Mouse (Mus musculus): ENCODE measurements around the gene Wnt11.

Gene Wnt11

DNA sequence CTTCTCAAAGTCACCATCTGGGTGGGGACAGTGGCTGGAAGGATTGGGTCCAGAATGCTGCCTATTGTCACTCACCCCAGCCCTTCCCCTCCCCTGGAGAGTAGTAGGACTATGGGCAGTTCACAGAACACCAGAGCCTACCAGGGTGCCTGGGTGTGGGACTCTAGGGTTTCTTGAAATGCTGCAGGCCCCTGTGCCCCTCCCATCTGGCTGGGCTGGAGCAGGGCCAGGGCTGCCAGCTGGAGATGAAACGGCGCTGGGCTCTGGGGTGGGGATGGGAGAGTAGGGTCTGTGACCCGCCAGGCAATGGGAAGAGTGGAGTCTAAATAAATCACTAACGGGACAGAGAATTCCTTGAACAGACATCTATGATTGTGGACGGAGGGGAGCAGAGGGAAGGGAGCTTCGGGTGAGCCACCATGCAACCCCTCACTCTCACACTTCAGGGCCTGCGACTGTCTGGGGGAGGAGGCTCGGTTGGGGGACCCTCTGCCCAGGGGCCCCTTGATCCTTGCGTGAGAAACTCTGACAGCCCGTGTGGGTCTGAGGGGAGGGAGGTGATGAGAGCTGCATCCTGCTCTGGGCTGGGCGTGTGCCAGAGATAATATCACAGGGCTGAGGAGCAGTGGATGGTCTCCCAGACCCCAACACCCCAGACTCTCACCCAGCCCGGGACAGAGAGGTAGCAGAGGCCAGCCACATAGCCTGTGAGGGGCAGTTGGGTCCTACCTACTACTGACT is 32.3 kb downstream of the Wnt11 start:
- DNase-seq (ENCODE audit: low spot score in 2 of 2) = no peak

DNA sequence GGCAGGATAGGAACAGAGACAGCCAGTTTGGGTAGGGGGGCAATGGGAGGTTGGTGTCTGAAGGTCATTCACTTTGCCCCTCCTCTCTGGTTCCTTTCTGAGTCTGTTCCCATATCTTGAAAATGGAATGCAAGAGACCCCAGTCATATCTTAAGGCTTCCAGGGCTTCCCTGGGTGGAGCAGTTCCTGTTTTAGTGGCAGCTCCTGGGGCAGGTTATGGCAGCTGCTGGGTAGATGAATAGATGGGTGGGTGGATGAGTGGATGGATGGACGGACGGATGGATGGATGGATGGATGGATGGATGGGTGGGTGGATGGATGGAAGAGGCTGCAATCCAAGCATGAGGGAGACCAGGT is 32.9 kb downstream of the Wnt11 start:
- DNase-seq (ENCODE audit: low spot score in 2 of 2) = no peak

DNA sequence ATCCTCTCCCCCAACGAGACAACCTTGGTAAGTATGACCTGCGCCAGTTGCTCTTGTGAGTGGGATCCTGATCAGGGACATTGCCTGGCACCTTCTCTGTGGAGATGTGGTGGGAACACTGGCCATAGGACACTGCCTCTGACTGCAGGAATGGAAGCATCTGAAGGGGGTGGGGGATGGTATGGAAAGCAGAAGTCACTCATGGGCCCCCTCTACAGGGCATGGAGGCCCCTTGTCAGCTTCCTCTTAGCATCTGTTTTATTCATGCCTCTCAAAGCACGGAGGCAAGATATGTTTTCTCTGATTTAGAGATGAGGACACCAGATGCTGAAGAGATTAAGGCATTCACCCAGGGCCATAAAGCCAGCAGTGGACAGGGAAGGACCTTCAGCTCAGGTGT is 34.2 kb downstream of the Wnt11 start:
- no peak for DNase-seq (ENCODE audit: low spot score in 2 of 2)

DNA sequence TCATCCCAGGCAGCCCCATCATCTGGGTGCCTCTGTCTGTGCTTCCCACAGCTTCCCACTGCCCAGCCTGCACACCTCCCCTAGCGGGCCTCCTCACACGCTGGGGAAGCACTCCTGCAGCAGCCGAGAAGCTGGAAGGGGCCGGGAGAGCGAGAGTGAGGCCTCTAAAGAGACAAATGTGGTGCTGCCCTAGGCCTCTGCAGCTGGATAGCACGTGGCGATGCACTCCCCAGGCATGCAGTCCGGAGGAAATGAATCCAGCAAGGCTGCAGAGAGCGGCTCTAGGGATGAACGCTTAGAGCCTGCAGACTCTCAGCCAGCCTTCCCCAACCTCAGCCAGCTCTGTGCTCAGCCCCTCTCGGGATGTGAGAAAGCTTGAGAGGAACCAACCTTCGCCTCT is 35.9 kb downstream of the Wnt11 start:
- no peak for DNase-seq (ENCODE audit: low spot score in 2 of 2)

DNA sequence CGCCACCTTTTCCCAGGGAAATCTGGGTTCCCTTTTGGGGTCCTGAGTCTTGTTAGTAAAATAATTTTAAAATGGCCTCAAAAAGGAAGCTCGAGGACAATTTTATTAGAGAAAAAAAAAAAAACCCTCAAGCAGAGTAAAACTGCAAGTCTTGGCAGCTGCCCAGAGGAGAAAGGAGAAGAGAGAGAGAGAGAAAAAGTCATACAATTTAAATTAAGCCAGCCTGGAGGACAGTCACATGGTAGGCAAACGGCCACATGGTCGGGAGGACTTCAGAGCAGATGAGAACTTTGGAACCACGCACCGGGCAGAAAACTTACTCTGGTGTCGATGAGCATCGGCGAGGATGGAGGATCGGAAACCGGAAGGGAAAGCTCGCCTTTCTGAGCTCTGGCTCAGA is 37.0 kb downstream of the Wnt11 start:
- DNase-seq (ENCODE audit: low spot score in 2 of 2) = no peak

DNA sequence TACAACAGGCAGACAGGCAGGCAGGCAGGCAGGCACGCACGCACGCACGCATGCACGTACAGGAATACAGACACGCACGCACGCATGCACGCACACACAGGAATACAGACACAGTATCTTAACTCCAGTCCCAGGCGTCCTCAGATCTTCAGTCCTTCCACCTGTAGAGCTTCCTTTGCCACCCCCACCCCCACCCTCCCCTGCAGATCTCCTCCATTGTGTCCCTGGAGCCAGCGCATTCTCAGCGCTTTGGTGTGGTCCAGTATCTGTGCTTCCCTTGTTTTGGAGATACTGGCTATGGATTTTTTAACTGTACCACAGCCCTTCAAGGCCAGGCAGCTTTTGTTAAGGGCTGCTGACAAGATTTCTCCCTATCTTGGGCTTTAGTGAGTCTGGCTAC is 38.4 kb downstream of the Wnt11 start:
- DNase-seq (ENCODE audit: low spot score in 2 of 2) = no peak

DNA sequence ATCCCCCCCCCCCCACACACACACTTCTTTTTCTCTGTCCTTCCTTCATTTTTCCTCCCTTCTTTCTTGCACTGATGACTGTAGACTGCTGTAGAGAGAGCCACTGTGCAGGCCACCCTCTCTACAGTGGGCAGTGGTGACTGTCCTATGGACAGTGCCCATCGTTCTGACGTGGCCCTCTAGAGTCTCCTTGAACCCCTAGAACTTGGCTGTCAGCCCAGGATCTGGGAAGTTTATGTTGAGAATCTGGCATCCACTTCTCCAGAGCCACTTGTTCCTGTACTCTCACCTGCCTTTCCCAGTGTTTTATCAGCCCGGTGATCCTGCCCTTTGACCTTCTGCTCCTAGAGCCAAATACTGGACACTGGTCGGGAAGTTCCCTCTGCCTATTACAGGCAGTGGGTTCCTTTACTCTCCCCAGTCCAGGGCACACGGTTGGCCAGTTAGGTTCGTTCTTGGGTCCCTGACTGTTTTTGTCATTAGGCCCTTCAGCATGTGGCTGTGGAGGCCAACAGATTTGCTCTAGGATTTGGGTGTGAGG is 39.6 kb downstream of the Wnt11 start:
- no peak for DNase-seq (ENCODE audit: low spot score in 2 of 2)

DNA sequence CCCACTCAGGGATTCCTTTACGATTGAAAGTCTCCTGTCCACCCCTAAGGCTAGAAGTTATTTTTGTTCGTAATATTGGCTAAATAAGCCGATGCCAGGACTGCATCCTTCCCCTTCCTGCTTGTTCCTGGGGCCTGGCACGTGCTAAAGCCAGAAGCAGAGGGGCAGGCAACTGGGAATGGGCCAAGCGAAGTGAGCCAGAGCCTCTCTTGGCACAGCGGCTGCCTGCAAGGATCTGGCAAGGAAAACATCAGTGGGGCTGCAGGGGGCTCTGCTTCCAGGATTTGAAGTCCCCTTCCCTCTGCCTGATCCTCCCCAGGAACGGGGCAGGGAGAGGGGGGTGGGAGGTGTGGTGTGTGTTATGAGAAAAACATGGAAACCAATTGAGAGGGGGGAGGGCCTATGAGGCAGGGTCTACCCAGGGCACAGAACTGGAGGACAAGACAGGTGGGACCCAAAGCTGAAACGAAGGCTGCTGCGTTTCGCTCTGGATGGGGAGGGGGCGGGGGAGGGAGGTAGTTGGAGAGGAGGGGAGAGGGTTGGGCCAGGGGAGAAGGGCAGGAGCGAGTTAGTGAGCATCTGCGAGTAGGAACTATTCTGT is 40.6 kb downstream of the Wnt11 start:
- no peak for DNase-seq (ENCODE audit: low spot score in 2 of 2)

DNA sequence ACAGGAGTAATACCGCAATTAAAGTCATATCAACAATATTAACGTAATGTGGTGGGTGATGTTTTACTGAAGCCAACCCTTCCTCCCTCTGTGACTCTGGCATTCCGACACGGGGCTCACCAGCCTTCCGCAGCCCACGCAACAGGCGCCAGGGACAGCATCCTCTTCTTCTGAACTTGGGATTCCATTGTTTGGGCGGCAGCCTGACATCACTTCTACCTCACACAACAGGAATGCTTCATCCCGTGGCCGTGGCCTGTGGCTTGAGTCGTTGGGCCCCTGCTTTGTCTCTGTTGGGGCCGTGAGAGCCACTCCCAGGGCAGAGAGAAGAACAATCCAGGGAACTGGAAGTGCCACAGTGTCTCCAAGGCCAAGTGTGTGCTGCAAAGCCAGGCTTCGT is 41.2 kb downstream of the Wnt11 start:
- no peak for DNase-seq (ENCODE audit: low spot score in 2 of 2)

DNA sequence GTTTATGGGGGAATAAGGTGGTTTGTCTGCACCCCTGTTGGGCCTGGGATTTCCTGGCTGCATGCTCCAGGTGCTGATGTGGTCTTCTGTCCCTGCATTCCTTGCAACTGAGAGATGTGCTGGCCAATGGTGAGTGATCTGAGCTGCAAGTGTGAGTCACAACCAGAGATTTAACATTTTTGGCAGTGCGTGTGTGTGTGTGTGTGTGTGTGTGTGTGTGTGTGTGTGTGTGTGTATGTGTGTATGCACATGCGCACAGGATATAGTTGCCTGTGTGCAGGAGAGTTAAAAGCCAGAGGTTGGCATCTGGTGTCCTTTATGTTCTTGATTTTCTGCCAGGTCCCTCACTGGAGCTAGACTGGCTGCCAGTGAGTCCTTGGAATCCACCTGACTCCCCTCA is 44.3 kb downstream of the Wnt11 start:
- DNase-seq (ENCODE audit: low spot score in 2 of 2) = no peak

DNA sequence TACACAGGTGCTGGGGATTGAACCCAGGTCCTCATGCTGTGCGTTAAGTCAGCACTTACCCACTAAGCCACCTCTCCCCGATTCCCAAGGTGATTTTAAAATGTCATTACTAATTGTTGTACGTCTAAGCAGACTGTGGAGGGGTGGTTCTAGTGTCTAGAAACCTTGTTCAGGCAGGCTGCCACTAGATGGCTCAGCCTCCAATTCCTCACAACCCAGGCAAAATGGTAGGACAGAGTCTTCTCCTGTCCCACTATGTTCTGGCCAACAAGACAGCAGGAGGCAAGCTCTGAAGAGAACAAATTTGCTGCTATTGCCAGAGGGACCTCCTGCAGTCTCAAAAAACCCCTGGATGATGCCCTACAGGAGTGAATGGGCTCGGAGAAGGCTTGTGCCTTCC is 47.0 kb downstream of the Wnt11 start:
- no peak for DNase-seq (ENCODE audit: low spot score in 2 of 2)

DNA sequence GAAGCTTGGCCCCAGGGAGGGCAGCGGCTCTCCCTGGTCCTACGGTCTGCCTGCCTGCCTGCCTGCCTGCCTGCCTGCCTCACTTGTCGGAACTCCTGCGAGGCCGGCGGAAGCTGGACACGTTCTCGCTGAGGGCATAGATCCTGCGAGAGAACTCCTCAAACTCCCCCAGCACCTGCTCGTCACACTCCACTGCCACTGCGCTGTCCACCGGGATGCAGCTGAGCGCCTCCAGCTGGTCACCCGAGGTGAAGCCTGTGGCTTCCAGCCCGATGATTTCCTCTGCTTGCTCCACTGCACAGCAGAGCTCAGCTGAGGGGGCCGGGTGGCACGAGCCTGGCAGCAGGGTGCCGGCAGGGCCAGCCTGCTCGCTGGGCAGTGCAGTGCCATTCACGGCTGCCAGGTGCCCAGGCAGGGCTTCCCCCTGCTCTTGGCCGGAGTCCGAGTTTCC is 52.9 kb downstream of the Wnt11 start:
- DNase-seq (ENCODE audit: low spot score in 2 of 2) = no peak

DNA sequence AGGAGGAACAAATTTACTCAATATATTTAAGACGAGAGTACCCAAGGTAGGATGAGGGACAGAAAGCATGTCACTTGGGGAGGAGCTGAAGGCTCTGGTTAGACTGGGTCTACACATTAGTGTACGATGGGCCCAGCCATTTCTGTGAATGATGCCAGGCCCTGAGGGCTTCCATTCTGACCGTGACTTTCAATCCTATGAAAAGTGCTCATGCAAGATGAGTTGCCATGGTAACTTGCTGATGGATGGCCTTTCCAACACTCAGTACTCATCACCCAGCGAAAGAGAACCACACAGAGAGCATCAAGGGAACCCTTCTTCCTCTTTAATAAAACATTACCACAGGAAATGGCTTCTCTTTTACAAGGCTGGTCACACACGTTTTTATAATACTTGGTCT is 53.9 kb downstream of the Wnt11 start:
- no peak for DNase-seq (ENCODE audit: low spot score in 2 of 2)

DNA sequence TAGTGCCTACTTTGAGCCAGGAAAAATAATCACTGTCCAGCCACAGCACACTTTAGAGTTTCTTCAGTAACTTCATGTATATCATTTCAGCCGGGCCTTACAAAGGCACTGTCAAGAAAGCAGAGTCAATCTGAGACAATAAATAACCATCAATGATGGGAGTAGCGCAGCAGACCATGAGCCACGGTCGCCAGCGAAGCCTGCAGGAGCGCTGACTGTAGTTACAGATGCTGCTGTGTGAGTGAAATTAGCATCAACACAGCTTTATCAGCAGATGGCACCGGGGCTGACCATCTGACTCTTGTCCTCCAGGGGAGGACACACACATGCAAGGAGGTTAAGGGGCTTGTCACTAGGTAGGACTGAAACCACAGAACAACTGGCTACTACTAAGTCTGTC is 54.3 kb downstream of the Wnt11 start:
- no peak for DNase-seq (ENCODE audit: low spot score in 2 of 2)

DNA sequence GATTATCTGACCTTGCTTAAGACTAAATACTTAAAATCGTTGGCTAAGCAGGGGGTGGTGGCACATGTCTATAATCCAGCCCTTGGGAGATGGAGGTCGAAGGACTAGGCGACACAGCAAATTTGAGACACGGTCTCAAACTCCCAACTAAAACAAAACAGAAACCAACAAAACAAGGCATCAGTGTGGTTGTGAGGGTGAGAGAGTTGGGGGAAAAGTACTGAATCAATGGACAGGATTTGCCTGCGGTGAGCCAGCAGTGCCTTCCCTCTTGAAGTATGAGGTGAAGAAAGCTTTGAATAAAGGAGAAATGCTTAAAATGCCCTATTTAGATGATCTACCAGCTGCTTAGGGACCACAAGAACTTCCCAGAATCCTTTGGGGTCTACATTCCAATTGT is 58.2 kb downstream of the Wnt11 start:
- DNase-seq (ENCODE audit: low spot score in 2 of 2) = no peak

DNA sequence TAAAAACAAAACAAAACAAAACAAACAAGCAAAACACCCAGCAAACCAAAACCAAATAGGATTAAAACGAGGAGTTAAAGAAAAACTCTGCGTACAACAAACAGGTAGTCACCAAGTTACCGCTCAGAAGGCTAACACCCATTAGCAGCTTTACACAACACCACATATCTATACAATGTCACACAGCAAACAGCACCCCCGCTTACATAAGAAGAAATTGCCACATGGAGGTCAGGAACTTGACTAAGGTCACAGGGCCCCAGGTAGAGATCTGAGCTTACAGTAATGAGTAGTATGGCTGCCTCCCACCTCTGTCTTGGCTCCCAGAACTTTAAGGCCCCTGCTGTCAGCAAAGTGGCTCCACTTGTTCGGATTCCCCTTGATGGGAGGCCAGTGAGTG is 59.4 kb downstream of the Wnt11 start:
- DNase-seq (ENCODE audit: low spot score in 2 of 2) = no peak

DNA sequence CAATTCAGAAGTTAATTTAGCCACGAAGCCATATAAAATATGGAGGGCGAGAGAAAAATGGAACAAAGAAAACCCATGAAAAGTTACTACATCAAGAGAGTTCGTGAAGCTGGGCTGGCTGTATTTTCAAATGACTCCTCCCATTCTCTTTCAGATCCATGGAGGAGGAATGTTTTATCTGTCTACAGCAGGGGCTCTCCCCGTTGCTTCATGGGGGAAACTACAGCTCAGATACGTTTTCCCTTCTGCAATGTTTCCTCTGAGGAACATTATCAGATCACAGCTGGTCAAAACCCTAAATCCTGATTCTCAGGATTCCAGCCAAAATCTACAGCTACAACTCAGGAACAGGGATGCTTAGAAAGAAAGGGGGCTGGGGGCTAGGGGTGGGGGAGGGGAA is 59.9 kb downstream of the Wnt11 start:
- no peak for DNase-seq (ENCODE audit: low spot score in 2 of 2)

DNA sequence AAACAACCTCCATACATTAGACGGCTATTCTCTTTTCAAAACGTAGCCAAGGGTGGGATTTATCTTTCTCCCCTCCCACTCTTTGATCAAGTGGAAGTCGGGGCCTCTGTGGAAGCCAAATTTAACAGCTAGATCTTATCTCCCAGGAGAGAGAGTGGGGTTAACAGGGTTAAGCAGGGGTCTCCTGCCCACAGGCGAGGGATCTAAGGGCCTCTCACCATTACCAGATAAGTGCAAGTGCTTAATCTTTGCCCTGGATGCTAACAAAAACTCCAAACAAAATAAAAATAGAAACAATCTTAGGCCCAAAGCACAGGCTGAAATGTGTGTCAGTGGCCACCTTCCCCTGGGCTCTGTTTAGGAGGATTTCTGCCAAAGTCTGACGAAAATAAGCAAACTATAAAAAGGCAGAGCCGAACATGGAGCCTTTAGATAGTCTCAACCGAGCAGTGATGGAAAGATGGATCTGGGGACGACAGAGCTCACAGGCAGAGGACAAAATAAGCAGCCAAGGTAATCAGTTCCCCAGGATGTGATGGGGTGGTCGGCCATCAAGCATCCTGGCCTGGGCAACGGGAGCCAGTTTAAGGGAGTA is 60.7 kb downstream of the Wnt11 start:
- no peak for DNase-seq (ENCODE audit: low spot score in 2 of 2)

DNA sequence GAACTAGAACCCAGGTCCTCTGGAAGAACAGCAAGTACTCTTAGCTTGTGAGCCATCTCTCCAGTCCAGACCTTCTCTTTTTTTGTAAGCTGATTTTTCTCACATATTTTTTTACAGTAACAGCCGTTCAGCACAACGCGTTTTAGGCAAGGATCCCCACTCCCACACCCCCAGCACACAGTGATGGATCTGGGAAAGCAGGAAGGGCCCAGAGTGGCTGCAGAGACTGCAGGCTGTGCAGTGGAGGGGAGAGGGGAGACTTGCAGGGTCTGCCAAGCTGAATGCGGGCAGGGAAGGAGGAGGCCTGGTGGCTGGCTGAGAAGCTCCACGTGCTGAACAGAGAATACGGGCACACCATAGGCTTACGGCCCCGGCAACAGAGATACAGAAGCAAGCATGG is 62.4 kb downstream of the Wnt11 start:
- no peak for DNase-seq (ENCODE audit: low spot score in 2 of 2)

DNA sequence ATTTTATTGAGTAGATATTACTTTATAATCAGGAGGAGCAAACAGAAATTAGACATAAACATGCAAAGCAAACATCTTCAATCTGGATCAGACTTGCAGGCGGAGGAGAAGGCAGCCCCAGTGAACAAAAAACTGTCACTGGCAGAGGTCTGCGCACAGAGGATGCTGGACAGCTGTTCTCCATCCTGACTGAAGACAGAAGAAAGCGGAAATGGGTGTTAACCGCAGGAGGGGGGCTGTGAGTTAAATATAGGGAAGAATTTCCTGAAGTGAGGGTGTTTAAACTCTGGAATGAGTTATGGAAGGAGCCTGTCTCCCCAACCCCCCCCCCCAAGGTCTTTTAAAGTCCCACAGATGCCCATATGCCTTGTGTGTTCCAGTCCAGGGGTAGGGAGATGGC is 64.9 kb downstream of the Wnt11 start:
- no peak for DNase-seq (ENCODE audit: low spot score in 2 of 2)

DNA sequence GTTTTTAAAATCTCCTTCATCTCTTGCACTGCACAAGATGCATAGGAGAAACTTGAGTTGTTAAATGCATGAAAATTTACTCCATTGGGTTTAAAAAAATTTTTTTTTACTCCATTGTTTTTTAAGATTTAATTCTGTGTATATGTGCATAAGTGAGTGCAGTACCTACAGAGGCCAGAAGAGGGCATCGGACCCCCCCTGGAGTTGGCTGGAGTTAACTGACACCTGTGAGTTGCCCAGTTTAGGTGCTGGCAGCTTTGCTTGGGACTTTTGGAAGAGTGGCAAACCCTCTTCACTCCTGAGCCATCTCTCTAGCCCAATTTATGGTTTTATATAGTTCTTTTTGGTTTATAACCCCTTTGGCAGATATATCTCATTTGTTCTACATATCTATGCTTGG is 66.2 kb downstream of the Wnt11 start:
- peak in 1 of 2 experiments; percentile 19 for DNase-seq (ENCODE audit: low spot score in 2 of 2)

DNA sequence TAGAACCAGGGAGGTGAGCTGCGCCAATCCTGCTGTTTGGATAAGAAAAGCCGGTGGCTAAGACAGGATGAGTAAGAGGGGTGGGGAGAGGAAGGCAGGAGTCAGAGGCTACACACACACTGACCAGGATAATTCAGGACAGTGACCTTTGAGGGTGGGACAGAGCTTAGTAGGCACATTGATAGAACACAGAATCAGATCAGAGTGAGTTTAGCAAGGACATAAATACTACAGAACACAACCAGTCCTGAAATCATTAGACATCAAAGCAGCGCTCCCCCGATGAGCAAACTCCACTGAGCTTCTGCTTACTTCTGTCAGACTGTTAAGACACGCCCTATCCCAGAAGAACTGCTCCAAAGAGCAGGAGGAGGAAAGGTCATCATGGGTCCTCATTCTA is 69.0 kb downstream of the Wnt11 start:
- no peak for DNase-seq (ENCODE audit: low spot score in 2 of 2)
